Mouse (Mus musculus): Measurements from ENCODE around the gene Ftl1. TPM values are rescaled to one million over a fixed set of nuclear protein-coding genes. Genes with fewer than 3 reads are reported as not detected.
"Not testable (repeated sequence)": the region's sequence is repeated elsewhere in the genome, so short reads cannot be mapped to it uniquely, and the experiment has no call there.

Gene Ftl1
- polyA plus RNA-seq, 1 experiment from 2014 or later, result 6,089 TPM

DNA sequence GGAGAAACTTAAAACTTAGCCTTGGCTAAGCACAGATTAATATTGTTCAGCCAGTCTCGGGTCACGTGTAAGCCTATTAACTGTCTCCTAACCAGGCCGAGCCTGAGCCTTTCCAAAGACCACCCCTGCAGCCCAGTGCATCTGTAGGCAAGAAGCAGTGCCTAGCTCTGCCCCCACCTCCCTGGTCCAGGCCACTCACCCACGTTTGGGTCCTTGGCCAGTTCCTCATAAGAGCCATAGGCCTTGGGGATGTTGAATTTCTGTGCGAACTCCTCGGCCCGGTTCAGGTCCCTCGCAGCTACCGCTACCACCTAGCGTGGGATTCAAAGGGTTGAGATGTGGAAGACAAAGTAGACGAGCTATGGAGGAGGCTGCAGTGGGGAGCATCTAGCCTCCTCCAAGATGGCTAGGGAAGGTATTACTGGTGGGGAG is 28.2 kb upstream of the Ftl1 start:
- peaks cover 21% of the 10 kb centered on the region for H3K4me1 ChIP-seq
- peak; percentile 62 for ATAC-seq (ENCODE audit: low FRiP score)
- 27% methylated on average over 11 of the region's 11 CpGs for WGBS
- peak overlapping the region; percentile 68 for H3K4me2 ChIP-seq (replicated peaks)
- peak overlapping the region; percentile 40 for H3K4me3 ChIP-seq
- H3K36me3 ChIP-seq, result peaks cover 5% of the 10 kb centered on the region
- H3K9ac ChIP-seq, result peak overlapping the region; percentile 58
- H3K9me3 ChIP-seq (replicated peaks), result no peaks in the 10 kb centered on the region
- no peaks in the 10 kb centered on the region for H3K27me3 ChIP-seq
- peak overlapping the region; percentile 45 for H3K27ac ChIP-seq

DNA sequence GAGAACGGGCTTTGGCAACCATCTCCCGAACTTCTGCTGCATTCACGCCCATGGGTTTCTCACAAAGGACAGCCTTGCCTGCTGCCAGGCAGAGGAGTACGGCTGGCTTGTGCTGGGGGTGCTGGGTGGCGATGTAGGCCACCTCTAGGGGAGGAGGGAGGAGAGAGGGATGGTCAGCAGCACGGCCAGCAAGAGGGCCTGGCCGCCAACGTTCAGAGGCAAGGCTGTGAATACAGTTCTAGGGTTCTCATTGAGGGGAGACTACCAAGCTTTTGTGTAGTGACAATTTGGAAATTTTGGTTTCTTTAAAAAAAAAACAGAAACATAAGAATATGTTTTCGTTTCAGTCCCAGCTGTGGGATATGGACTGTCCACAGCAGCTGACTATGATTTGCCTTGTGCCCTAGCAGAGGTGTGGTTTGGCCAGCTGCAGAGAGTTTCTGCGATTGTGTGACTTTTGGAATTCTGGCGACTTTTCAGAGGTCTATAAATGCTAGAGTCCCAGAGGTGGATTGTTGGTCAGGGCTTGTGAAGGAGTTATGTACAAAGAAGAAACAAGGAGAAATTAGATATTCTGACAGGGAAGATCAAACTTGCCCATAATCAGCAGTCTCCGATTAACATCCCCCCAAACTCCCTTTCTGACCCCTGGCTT is 27.2 kb upstream of the Ftl1 start, which contains the start of gene Gm45808:
Gene Gm45808 (minus strand): TSS at position 51 of the 655 bp plus-strand sequence.
- no peaks in the 10 kb centered on the region for H3K36me3 ChIP-seq
- WGBS, result 81% methylated on average over 12 of the region's 12 CpGs
- H3K4me3 ChIP-seq, result no peak within 1 kb of the TSS
- H3K4me2 ChIP-seq (replicated peaks), result no peak within 1 kb of the TSS
- peaks cover 21% of the 10 kb centered on the region for H3K4me1 ChIP-seq
- H3K9me3 ChIP-seq (replicated peaks), result no peaks in the 10 kb centered on the region
- H3K9ac ChIP-seq, result no peak within 1 kb of the TSS
- no peak for ATAC-seq (ENCODE audit: low FRiP score)
- H3K27me3 ChIP-seq, result no peaks in the 10 kb centered on the region
- H3K27ac ChIP-seq, result peak within 1 kb of the TSS; percentile 45; the same call in 1 of the 2 replicates

DNA sequence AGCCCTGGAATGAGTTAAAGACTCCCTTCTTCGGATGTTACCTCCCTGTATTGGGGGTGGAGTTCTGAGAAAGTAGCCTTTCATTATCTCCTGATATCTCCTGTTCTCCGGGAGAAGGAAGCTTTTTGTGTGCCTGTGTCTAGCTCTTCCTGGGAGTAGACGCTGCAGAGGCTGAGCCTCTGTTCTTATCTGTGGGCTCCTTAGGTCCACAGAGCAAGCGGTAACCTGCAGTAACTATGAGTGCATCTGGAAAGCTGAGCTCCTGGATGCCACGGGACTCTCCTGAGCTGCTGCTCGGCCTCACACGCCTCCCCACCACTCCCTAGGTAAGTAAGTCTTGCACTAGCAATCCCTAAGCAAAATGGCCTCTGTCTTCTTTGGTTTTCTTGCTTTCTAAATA is 26.5 kb upstream of the Ftl1 start:
- Histone ChIP-seq H3K9me3 (replicated peaks) (no peaks in the 10 kb centered on the region), H3K27me3 (no peaks in the 10 kb centered on the region), H3K36me3 (no peaks in the 10 kb centered on the region), H3K4me1 (peaks cover 18% of the 10 kb centered on the region), H3K4me3 (no peak overlapping the region), H3K4me2 (replicated peaks) (no peak overlapping the region), H3K27ac (no peak overlapping the region), H3K9ac (no peak overlapping the region)
- WGBS, result 82% methylated on average over 7 of the region's 7 CpGs
- ATAC-seq (ENCODE audit: low FRiP score), result no peak

DNA sequence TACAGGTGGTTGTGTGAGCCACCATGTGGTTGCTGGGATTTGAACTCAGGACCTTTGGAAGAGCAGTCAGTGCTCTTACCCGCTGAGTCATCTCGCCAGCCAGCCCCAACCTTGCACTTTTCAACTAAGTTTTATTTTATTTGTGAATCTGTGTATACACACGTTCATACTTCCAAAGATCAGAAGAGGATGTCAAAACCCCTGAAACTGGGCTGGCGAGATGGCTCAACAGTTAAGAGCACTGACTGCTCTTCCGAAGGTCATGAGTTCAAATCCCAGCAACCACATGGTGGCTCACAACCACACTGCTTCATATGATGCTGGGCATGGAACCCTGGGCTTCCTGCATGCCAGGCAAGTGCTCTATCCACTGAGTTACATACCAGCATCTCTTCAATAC is 25.3 kb upstream of the Ftl1 start:
- not testable (repeated sequence) for H3K4me3 ChIP-seq; H3K27me3 ChIP-seq; H3K9ac ChIP-seq; ATAC-seq (ENCODE audit: low FRiP score); H3K9me3 ChIP-seq (replicated peaks); H3K27ac ChIP-seq; H3K36me3 ChIP-seq; H3K4me2 ChIP-seq (replicated peaks)
- H3K4me1 ChIP-seq, result peaks cover 11% of the 10 kb centered on the region
- WGBS, result 92% methylated on average over 5 of the region's 5 CpGs

DNA sequence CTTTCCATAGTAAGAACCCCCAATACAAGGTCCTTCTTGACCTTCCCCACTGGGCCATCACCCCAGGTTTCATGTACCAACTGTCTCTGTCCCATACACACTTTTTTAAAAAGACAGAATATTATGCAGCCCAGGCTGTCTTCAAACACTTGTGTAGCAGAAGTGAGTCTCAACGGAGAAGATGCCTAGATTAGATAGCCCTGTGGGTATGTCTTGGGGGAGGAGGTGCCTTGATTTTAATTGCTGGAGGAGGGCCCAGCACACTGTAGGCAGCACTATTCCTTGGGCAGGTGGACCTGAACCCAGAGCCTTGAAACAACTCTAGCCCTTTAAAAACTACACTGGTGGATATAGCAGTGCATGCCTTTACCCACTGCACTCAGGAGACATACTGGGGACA is 22.5 kb upstream of the Ftl1 start:
- ATAC-seq (ENCODE audit: low FRiP score), result no peak
- no peak overlapping the region for H3K4me2 ChIP-seq (replicated peaks)
- no peaks in the 10 kb centered on the region for H3K27me3 ChIP-seq
- 93% methylated on average over 1 of the region's 1 CpGs for WGBS
- H3K4me1 ChIP-seq, result no peaks in the 10 kb centered on the region
- H3K4me3 ChIP-seq, result no peak overlapping the region
- no peaks in the 10 kb centered on the region for H3K9me3 ChIP-seq (replicated peaks)
- H3K9ac ChIP-seq, result no peak overlapping the region
- H3K27ac ChIP-seq, result no peak overlapping the region
- no peaks in the 10 kb centered on the region for H3K36me3 ChIP-seq

DNA sequence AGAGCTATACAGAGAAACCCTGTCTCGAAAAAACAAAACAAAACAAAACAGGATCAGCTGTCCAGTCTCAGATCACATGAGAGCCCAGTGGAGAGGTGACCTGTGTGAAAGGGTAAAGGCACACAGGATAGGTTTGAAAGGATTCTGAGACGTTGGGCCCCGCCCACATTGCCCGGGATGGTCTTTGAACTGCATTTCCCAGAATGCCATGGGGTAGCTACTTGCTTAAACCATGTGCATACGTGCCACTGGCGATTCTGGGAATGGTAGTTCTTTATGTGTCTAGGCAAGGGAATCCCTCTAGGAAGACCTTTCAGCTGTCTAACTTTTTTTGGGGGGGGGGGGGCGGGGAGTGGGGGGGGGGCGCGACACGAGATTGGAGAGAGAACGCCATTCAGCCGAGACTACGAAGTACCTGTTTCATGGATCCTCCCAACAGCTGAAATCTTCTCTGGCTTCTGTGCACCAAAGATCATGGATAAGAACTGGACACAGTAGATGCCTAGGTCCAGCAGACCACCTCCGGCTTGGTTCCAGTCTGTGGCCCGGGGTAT is 21.8 kb upstream of the Ftl1 start, which contains the start of gene Tulp2:
Gene Tulp2 (plus strand): TSS at position 504 of the 554 bp plus-strand sequence.
- H3K4me3 ChIP-seq, result no peak within 1 kb of the TSS
- H3K27ac ChIP-seq, result no peak within 1 kb of the TSS
- H3K9ac ChIP-seq, result no peak within 1 kb of the TSS
- no peaks in the 10 kb centered on the region for H3K27me3 ChIP-seq
- ATAC-seq (ENCODE audit: low FRiP score), result peak; percentile 77
- H3K9me3 ChIP-seq (replicated peaks), result no peaks in the 10 kb centered on the region
- 53% methylated on average over 15 of the region's 15 CpGs for WGBS
- H3K4me1 ChIP-seq, result no peaks in the 10 kb centered on the region
- no peaks in the 10 kb centered on the region for H3K36me3 ChIP-seq
- H3K4me2 ChIP-seq (replicated peaks), result no peak within 1 kb of the TSS

DNA sequence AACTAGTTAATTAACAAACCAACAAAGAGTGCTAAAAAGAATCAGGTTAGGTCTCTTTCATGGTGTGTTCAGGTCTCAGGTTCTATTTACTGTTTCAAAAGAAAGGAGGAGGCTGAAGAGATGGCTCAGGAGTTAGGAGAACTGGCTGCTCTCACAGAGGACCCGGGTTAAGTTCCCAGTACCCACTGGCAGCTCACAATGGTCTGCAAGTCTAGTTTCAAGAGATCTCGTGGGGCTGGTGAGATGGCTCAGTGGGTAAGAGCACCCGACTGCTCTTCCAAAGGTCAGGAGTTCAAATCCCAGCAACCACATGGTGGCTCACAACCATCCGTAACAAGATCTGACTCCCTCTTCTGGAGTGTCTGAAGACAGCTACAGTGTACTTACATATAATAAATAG is 20.6 kb upstream of the Ftl1 start:
- H3K27me3 ChIP-seq, result not testable (repeated sequence)
- WGBS, result 72% methylated on average over 4 of the region's 4 CpGs

DNA sequence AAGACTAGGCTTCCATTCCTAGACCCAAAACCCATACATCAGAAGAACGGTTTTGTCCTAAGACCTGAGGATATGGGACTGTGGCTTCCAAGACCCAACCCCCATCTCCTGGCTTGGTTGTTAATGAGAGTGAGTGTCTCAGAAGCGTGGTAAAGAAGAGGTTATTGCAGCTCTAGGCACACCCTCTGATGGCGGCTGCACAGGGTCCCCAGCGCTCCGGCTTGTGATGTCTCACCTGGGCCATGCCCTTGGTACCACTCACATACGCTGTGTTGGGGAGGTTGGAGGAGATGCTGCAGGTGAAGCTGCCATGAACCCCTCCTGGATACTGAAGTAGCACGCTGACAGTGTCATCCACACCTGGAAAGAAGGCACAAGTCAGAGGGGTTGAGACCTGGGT is 19.1 kb upstream of the Ftl1 start:
- Histone ChIP-seq H3K27me3 (no peaks in the 10 kb centered on the region), H3K9ac (no peak overlapping the region), H3K27ac (no peak overlapping the region), H3K9me3 (replicated peaks) (no peaks in the 10 kb centered on the region), H3K4me1 (0 out of 2 replicates have a peak, but pooled peaks cover 3% of the 10 kb centered on the region), H3K4me3 (no peak overlapping the region), H3K4me2 (replicated peaks) (no peak overlapping the region), H3K36me3 (no peaks in the 10 kb centered on the region)
- 94% methylated on average over 7 of the region's 7 CpGs for WGBS
- ATAC-seq (ENCODE audit: low FRiP score), result no peak

More for the DNA sequence above, 20.6 kb upstream of the Ftl1 start:
- not testable (repeated sequence) for H3K4me2 ChIP-seq (replicated peaks); H3K9ac ChIP-seq; H3K27ac ChIP-seq; H3K9me3 ChIP-seq (replicated peaks); H3K4me3 ChIP-seq; ATAC-seq (ENCODE audit: low FRiP score); H3K4me1 ChIP-seq; H3K36me3 ChIP-seq

DNA sequence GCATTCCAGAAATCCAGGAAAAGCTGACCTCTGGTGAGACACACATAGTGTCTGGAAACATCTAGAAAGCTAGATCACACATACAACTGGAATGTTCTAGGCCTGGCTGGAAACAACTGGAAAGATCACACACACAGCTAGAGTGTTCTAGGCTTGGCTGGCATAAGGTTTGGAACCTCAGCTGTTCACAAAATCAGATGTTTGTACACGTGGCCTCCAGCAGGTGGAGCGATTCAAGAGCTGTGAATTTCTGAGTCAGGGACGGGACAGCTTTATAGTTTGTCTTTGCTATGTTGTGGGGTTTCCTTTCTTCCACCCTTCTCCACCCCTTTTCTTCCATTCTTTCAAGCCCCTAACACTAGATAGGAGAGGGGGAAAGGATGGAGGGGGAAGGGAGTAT is 17.3 kb upstream of the Ftl1 start:
- Histone ChIP-seq H3K4me2 (replicated peaks) (no peak overlapping the region), H3K27me3 (no peaks in the 10 kb centered on the region), H3K4me1 (0 out of 2 replicates have a peak, but pooled peaks cover 3% of the 10 kb centered on the region), H3K9ac (no peak overlapping the region), H3K36me3 (no peaks in the 10 kb centered on the region), H3K9me3 (replicated peaks) (no peaks in the 10 kb centered on the region), H3K4me3 (no peak overlapping the region), H3K27ac (no peak overlapping the region)
- ATAC-seq (ENCODE audit: low FRiP score), result no peak
- WGBS, result 10% methylated on average over 3 of the region's 3 CpGs

DNA sequence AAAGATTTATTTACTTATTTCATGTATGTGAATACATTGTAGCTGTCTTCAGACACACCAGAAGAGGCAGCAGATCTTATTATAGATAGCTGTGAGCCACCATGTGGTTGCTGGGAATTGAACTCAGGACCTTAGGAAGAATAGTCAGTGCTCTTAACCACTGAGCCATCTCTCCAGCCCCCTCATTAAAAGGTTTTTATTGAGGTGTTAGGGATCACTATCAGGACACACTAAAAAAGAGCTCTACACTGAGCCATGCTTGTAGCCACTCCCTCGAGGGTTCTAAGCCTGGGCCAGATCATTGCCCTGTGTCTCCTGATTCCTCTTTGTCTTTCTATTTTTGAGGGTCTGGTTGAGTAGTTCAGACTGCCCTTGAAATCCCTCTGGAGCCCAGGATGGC is 16.8 kb upstream of the Ftl1 start:
- Histone ChIP-seq H3K27me3 (no peaks in the 10 kb centered on the region), H3K36me3 (no peaks in the 10 kb centered on the region)
- 62% methylated on average over 1 of the region's 1 CpGs for WGBS

DNA sequence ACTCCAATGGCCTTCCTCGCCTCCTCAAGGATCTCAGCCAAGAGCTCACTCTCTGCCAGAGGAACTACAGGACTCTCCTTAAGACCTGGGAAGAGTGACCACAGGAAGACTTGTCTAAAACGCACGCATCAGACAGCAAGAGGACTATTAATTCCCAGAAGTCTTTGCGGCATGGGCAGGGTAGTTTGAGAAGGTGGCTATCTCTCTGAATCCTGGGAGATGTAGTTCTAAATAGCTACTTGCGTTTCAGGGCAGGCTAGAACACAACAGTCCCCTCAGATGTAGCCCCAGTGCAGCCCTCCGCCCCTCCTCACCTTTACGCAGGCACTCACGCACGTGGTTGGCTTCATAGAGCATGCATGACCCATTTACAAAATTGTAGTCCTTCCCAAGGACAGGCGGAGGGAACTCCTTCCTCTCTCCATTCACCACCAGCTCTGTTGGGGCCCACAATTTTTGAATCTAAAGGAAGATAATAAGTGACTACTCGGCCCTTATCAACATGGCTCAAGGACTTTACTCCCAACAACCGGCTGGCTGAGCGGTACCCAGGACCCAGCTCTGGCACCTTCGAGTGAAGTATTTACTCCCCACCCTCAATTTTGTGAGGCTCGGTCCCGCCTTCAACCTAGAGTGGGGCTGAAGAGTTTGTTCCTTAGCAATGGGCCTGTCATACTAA is 15.7 kb upstream of the Ftl1 start:
- no peak for ATAC-seq (ENCODE audit: low FRiP score)
- Histone ChIP-seq H3K27me3 (no peaks in the 10 kb centered on the region), H3K4me2 (replicated peaks) (peak overlapping the region; percentile 26), H3K9me3 (replicated peaks) (no peaks in the 10 kb centered on the region), H3K4me1 (0 out of 2 replicates have a peak, but pooled peaks cover 3% of the 10 kb centered on the region), H3K4me3 (no peak overlapping the region; the same call in 1 of the 2 replicates), H3K9ac (peak overlapping the region; percentile 23; the same call in 1 of the 2 replicates), H3K27ac (no peak overlapping the region), H3K36me3 (no peaks in the 10 kb centered on the region)
- WGBS, result 73% methylated on average over 16 of the region's 16 CpGs

More for the DNA sequence above, 16.8 kb upstream of the Ftl1 start:
- no peaks in the 10 kb centered on the region for H3K9me3 ChIP-seq (replicated peaks)
- H3K4me1 ChIP-seq, result 0 out of 2 replicates have a peak, but pooled peaks cover 3% of the 10 kb centered on the region
- ATAC-seq (ENCODE audit: low FRiP score), result no peak
- no peak overlapping the region for H3K4me2 ChIP-seq (replicated peaks)
- no peak overlapping the region for H3K9ac ChIP-seq
- no peak overlapping the region for H3K4me3 ChIP-seq
- H3K27ac ChIP-seq, result no peak overlapping the region

DNA sequence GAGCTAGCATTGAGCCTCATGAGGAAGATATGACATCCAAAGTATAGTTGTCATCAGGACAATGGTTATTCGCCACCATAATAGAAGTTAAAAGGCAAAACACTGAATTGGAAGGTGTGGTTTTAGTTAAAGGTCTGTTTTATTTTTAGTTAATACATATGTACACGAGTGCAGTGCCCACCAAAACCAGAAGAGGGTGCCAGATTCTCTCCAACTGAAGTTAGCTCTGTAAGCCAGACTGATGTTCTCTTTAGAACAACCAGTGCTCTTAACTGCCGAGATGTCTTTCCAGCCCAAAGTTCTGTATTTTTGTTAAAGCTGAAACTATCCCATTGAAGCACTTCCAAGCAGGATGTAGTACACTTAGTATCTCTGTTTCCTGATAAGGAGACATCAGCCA is 11.2 kb upstream of the Ftl1 start:
- Histone ChIP-seq H3K4me1 (peaks cover 9% of the 10 kb centered on the region), H3K4me3 (no peak overlapping the region), H3K4me2 (replicated peaks) (no peak overlapping the region), H3K9me3 (replicated peaks) (no peaks in the 10 kb centered on the region), H3K36me3 (no peaks in the 10 kb centered on the region), H3K27me3 (no peaks in the 10 kb centered on the region), H3K9ac (no peak overlapping the region), H3K27ac (no peak overlapping the region)
- WGBS, result 5% methylated on average over 3 of the region's 3 CpGs
- no peak for ATAC-seq (ENCODE audit: low FRiP score)

Measured in hindbrain, embryonic 12.5 days (tissue).